Mouse (Mus musculus) heart, postnatal 0 days (tissue): ENCODE measurements at regions not wholly inside any gene's neighbourhood (a gene's known extent, or its start where the extent isn't known, plus 50 kb on each side); places are given as distances from the start of the nearest gene placed in this dataset.

ENCODE experiments used
- CTCF ChIP-seq: IDR thresholded peaks from 2 replicates; pipeline ENCODE4 v1.5.1; 2016; ENCODE audit warnings: antibody characterized with exemption, control low read depth, low read depth
- EP300 ChIP-seq: IDR thresholded peaks from 2 replicates; pipeline ENCODE4 v1.6.1; 2016; ENCODE audit warnings: antibody characterized with exemption, low read depth

- no peak for TF ChIP-seq CTCF
- TF ChIP-seq EP300: no peak
Measured at GRCm38 (mm10) chr10:38072394-38072793, 749.2 kb downstream of the Rfpl4b start.
